Mouse (Mus musculus) testis, adult 2 months (tissue): Measurements from ENCODE around the gene Adgre1.

ENCODE experiments used
- CTCF ChIP-seq: fragments of 200-500 bp; IDR thresholded peaks from 2 replicates; pipeline ENCODE4 v1.5.1; 2012; ENCODE audit warnings: low read depth, mild to moderate bottlenecking, inconsistent platforms, low read length, moderate library complexity; ENCODE audit not compliant: control insufficient read depth, insufficient read depth, insufficient replicate concordance
- POLR2A ChIP-seq: fragments of 200-500 bp; IDR thresholded peaks from 2 replicates; pipeline ENCODE4 v1.6.1; 2012; ENCODE audit warnings: low read depth, mild to moderate bottlenecking, inconsistent platforms, low read length, moderate library complexity; ENCODE audit not compliant: control insufficient read depth

- TF ChIP-seq CTCF (no peak), POLR2A (no peak)
Observed at GRCm38 (mm10) chr17:57339298-57339697, 19.2 kb upstream of the Adgre1 start.
